Mouse (Mus musculus) CH12.LX (cell line): Measurements from ENCODE around the gene Tmem151b.
A peak's percentile ranks its signal among the peaks of the same experiment; 100 is the strongest.

Experiments
- CTCF ChIP-seq, 2 experiments: IDR thresholded peaks in 1 of 2; conservative IDR thresholded peaks in 1 of 2; 2 replicates each; pipeline ENCODE4 v1.5.1; 2011 to 2012; ENCODE audit warnings: low read depth in 2 of 2, low read length in 2 of 2, improper control_type of control experiment in 1 of 2, inconsistent platforms in 1 of 2, mild to moderate bottlenecking in 1 of 2, moderate library complexity in 1 of 2
- E2F4 ChIP-seq: IDR thresholded peaks from 2 replicates; pipeline ENCODE4 v1.6.1; 2011; ENCODE audit warnings: low read depth, low read length, improper control_type of control experiment; ENCODE audit not compliant: insufficient replicate concordance
- EP300 ChIP-seq: IDR thresholded peaks from 2 replicates; pipeline ENCODE4 v1.6.1; 2011; ENCODE audit warnings: low read length, improper control_type of control experiment
- ETS1 ChIP-seq: conservative IDR thresholded peaks from 2 replicates; pipeline ENCODE4 v1.6.1; 2012; ENCODE audit warnings: low read depth, mild to moderate bottlenecking, inconsistent platforms, low read length, improper control_type of control experiment, moderate library complexity
- MAFK ChIP-seq: IDR thresholded peaks from 2 replicates; pipeline ENCODE4 v1.6.1; 2011; ENCODE audit warnings: low read length, improper control_type of control experiment; ENCODE audit not compliant: insufficient replicate concordance
- MAZ ChIP-seq: IDR thresholded peaks from 2 replicates; pipeline ENCODE4 v1.6.1; 2012; ENCODE audit warnings: low read depth, mild to moderate bottlenecking, inconsistent platforms, low read length, improper control_type of control experiment, moderate library complexity
- POLR2A ChIP-seq: IDR thresholded peaks from 2 replicates; pipeline ENCODE4 v1.6.1; 2011; ENCODE audit warnings: low read depth, mild to moderate bottlenecking, improper control_type of control experiment, low read length
- TBP ChIP-seq: conservative IDR thresholded peaks from 2 replicates; pipeline ENCODE4 v1.6.1; 2011; ENCODE audit warnings: low read depth, low read length, improper control_type of control experiment
- TCF12 ChIP-seq: IDR thresholded peaks from 2 replicates; pipeline ENCODE4 v1.6.1; 2014; ENCODE audit warnings: low read depth, mild to moderate bottlenecking, inconsistent platforms, low read length, improper control_type of control experiment
- ZC3H11A ChIP-seq: IDR thresholded peaks from 2 replicates; pipeline ENCODE4 v1.6.1; 2012; ENCODE audit warnings: low read depth, mild to moderate bottlenecking, inconsistent platforms, low read length, improper control_type of control experiment
- ZMIZ1 ChIP-seq: IDR thresholded peaks from 2 replicates; pipeline ENCODE4 v1.6.1; 2012; ENCODE audit warnings: low read depth, mild to moderate bottlenecking, inconsistent platforms, low read length, improper control_type of control experiment

DNA sequence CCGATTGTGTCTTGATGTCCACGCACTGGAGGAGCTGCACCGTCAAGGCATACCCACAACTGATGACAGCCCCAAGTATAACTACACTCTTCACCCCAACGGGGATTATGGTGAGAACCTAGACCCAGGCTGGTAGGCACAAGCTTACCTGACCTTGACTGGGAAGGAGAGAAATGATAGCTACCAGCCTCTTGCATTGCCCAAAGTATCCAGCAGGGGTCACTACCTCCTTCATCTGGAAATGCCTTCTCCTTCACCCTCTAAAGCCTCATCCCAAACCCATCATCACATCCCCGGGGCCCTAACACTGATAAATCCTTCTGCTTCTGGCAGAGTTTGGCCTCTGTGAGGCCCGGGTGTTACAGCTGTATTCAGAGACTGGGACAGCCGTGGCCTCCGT is 33.0 kb downstream of the Tmem151b start:
- TF ChIP-seq CTCF (conservative IDR thresholded peaks at IDR 0.05 in 1 of 2, IDR thresholded peaks at IDR 0.05 in 1 of 2; ENCODE audit: low read depth in 2 of 2, low read length in 2 of 2), result peak; percentile 89 to 99
- no peak for TF ChIP-seq POLR2A
- no peak for TF ChIP-seq EP300
- TF ChIP-seq TBP, result no peak
- TF ChIP-seq E2F4, result no peak
- 0 out of 2 replicates have a peak, but pooled peaks have one; percentile 16 for TF ChIP-seq ZC3H11A
- no peak for TF ChIP-seq TCF12
- TF ChIP-seq ETS1, result no peak
- TF ChIP-seq ZMIZ1, result no peak
- no peak for TF ChIP-seq MAFK
- TF ChIP-seq MAZ, result no peak
